ENCODE assay signal across 37 mouse cellular contexts in the genomic region with DNA sequence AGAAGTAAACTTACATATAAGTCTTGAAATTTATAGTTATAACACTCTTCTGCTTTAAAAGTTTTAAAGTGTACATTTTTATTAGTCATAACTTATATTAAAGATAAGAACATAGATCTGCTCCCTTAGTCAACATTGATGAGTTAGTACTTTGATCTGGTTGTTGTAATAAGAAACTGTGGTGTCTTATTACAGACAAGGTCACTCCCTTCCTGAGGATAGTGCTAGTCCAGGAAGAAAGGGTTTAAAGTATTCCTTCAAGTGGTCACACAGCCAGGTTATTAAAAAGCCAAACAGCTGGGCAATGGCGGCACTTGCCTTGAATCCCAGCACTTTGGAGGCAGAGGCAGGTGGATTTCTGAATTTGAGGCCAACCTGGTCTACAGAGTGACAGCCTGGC. TPM values are rescaled to one million over a fixed set of nuclear protein-coding genes. Genes with fewer than 3 reads are reported as not detected.
"Had no signal": no experiment of that assay in that cellular context is flagged by ENCODE, and none has a peak within 500 bp of the region (broad histone marks: within the 10 kb centered on the region; RNA-seq: fewer than 3 reads in every experiment).

No protein-coding gene starts in this region.

- H3K9ac ChIP-seq: limb, embryonic 12.5 days; limb, embryonic 13.5 days; limb, embryonic 15.5 days; liver, embryonic 12.5 days; liver, embryonic 13.5 days; liver, embryonic 14.5 days; liver, embryonic 15.5 days; liver, postnatal 0 days; lung, embryonic 14.5 days; lung, embryonic 15.5 days; midbrain, embryonic 12.5 days; midbrain, embryonic 13.5 days; midbrain, embryonic 15.5 days had no signal

- H3K9me3 ChIP-seq: limb, embryonic 10.5 days; limb, embryonic 12.5 days; limb, embryonic 13.5 days; limb, embryonic 15.5 days; liver, embryonic 12.5 days; liver, embryonic 13.5 days; liver, embryonic 15.5 days; lung, embryonic 15.5 days; megakaryocyte, embryonic 14.5 days; midbrain, embryonic 12.5 days; midbrain, embryonic 13.5 days; midbrain, embryonic 15.5 days had no signal

- H3K4me1 ChIP-seq: limb, embryonic 10.5 days; limb, embryonic 12.5 days; limb, embryonic 13.5 days; limb, embryonic 15.5 days; liver, embryonic 12.5 days; liver, embryonic 13.5 days; liver, embryonic 15.5 days; lung, embryonic 15.5 days; megakaryocyte, embryonic 14.5 days; midbrain, embryonic 12.5 days; midbrain, embryonic 13.5 days; midbrain, embryonic 15.5 days had no signal

- DNase-seq: left cerebral cortex, postnatal 4 days; liver; liver, embryonic 13.5 days; liver, postnatal 0 days; lung, adult 18-20 months; lung, adult 2 months; lung, embryonic 14.5 days; lung, postnatal 10 days; lung, postnatal 14 days; lung, postnatal 36 days; lung, postnatal 4 days; midbrain, embryonic 14.5 days had no signal

- H3K4me3 ChIP-seq: limb, embryonic 10.5 days; limb, embryonic 12.5 days; limb, embryonic 13.5 days; limb, embryonic 15.5 days; liver, embryonic 12.5 days; liver, embryonic 13.5 days; liver, embryonic 15.5 days; lung, embryonic 15.5 days; megakaryocyte, embryonic 14.5 days; midbrain, embryonic 12.5 days; midbrain, embryonic 13.5 days; midbrain, embryonic 15.5 days; myocyte had no signal

- H3K4me2 ChIP-seq: limb, embryonic 12.5 days; limb, embryonic 13.5 days; limb, embryonic 15.5 days; liver, embryonic 11.5 days; liver, embryonic 12.5 days; liver, embryonic 13.5 days; liver, embryonic 15.5 days; lung, embryonic 14.5 days; lung, embryonic 15.5 days; midbrain, embryonic 11.5 days; midbrain, embryonic 12.5 days; midbrain, embryonic 13.5 days; midbrain, embryonic 15.5 days had no signal

- ATAC-seq: liver, embryonic 12.5 days; liver, postnatal 0 days; lung, postnatal 0 days; midbrain, embryonic 13.5 days; midbrain, embryonic 15.5 days; midbrain, embryonic 16.5 days had no signal

- H3K27me3 ChIP-seq: limb, embryonic 12.5 days; limb, embryonic 13.5 days; limb, embryonic 15.5 days; liver, embryonic 12.5 days; liver, embryonic 13.5 days; liver, embryonic 15.5 days; lung, embryonic 15.5 days; megakaryocyte, embryonic 14.5 days; midbrain, embryonic 12.5 days; midbrain, embryonic 13.5 days; midbrain, embryonic 15.5 days had no signal

- H3K27ac ChIP-seq: limb, embryonic 10.5 days; limb, embryonic 12.5 days; limb, embryonic 13.5 days; limb, embryonic 15.5 days; liver, embryonic 12.5 days; liver, embryonic 13.5 days; liver, embryonic 14.5 days; liver, embryonic 15.5 days; lung, embryonic 15.5 days; macrophage; midbrain, embryonic 12.5 days; midbrain, embryonic 13.5 days; midbrain, embryonic 15.5 days had no signal

- H3K36me3 ChIP-seq: limb, embryonic 10.5 days; limb, embryonic 12.5 days; limb, embryonic 13.5 days; limb, embryonic 15.5 days; liver, embryonic 12.5 days; liver, embryonic 13.5 days; liver, embryonic 15.5 days; lung, embryonic 15.5 days; midbrain, embryonic 12.5 days; midbrain, embryonic 13.5 days; midbrain, embryonic 15.5 days had no signal

RNA-seq across cellular contexts. Expression of gene Rpe65, which starts 25.0 kb away (rescaled TPM):
- polyA plus RNA-seq: limb, embryonic 10.5 days; limb, embryonic 11.5 days; limb, embryonic 12.5 days; limb, embryonic 13.5 days; limb, embryonic 14.5 days; limb, embryonic 15.5 days; liver, adult 2 months; liver, embryonic 11.5 days; liver, embryonic 12.5 days; liver, embryonic 13.5 days; liver, embryonic 14.5 days; liver, embryonic 15.5 days; liver, embryonic 16.5 days; liver, postnatal 0 days; lung, adult 2 months; lung, embryonic 14.5 days; lung, embryonic 15.5 days; lung, embryonic 16.5 days; lung, postnatal 0 days; macrophage; midbrain, embryonic 11.5 days; midbrain, embryonic 12.5 days; midbrain, embryonic 13.5 days; midbrain, embryonic 15.5 days; midbrain, embryonic 16.5 days; midbrain, postnatal 0 days; myocyte; neural tube, embryonic 11.5 days had no signal
